Mouse (Mus musculus) right cerebral cortex, postnatal 36 days (tissue): ENCODE results near the gene Golga5.

Experiments used
- DNase-seq, 2 experiments: peaks; one replicate each; pipeline ENCODE4 v3.0.0; 2022; ENCODE audit warnings: low spot score in 2 of 2, mixed read lengths in 1 of 2

The Golga5 gene

GRCm38 (mm10) chr12:102511363-102511762 is 42.4 kb downstream of the Golga5 start:
- no peak for DNase-seq

DNA sequence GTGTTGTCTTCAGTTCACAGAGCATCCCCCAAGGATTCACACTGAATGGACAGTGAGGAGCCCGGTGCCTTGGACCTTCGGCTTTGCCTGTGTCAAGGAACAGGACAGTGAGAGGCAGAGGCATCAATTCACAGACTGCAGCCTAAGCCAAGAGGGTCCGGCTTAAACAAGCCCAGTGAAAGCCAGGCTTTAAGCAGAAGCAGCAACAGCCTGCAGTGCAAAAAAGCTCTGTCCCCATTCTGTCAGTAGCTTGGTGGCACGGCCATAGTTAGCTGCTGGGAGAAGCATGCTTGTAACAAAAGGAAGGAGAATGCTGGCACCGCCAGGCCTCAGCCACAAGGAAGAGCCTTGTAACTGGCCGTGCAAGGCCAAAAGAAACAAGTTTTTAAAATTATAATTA is 45.2 kb downstream of the Golga5 start:
- DNase-seq: no peak

- no peak for DNase-seq
These were observed 45.8 kb downstream of the Golga5 start for GRCm38 (mm10) chr12:102514751-102515150.

DNA sequence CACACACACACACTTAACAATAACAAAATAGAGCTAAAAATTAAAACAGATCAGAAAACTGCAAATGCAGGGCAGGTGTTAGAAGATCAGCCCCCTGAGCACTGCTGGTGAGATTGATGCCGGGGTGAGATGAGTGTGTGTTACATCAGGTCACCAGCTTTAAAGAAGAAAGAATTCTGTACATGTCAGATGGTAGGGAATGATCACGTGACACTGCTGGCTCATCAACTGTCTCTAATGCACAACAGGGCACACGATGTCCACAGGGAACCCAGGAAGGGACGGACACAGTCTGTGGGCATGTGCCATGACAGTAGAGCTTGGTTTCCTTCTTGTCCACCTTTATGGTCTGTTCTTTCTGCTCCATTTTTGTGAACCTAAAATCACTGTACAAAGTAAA is 47.2 kb downstream of the Golga5 start:
- DNase-seq: no peak

DNA sequence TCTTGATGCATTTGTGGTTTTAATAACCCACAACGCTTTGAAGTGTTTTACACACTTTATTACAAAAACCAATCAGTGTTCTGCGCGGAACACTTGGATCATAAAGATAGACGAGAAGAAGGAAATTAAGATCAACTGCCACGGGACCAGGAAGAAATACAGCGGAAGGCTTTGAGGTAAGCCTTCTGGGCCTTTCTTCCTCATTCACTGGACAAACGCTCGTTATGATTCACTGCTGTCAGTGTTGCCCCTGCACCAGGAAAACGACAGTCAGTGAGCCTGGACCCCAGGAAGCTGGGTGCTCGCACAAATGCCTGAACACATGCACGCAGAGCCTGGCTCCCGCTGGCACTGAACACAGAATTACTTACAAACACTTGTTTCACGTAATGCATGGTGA is 48.7 kb downstream of the Golga5 start:
- no peak for DNase-seq

DNA sequence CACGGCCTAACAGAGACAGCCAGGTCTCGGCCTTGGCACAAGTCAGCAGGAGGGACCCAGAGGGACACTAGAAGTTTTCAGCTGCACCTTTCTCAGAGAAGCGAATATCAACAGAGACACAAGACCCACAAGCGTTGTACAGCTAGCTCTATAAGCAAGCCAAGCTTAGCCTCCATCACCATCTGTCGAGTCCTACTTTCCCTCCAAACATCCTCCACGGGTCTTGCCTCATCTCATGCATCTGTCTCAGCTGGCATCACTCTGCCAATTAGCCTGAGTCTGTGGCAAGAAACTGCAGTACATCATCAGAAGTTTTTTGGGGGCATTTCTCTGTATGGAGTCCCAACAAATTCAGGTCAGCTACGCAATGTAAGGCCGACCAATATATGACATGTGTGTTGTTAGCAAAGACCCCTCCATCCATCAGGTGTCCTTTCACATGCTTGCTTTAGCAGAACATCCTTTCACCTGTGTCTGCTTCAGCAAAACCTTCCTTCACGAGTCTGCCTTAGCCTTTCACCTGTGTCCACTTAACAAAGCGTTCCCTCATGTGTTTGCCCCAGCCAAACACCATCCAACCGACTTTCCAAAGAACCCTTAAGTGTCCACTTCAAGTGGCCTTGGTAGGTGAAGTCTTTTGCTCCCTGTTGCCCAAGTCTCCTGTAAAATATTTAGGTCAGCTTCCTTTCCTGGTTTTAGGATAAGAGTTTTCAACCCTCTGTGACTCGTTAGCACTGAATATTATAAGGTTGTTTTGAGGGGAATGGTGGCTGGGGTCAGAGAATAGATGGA is 51.2 kb downstream of the Golga5 start:
- no peak for DNase-seq

- DNase-seq: no peak
These were observed 52.9 kb downstream of the Golga5 start for GRCm38 (mm10) chr12:102521777-102522319.

DNA sequence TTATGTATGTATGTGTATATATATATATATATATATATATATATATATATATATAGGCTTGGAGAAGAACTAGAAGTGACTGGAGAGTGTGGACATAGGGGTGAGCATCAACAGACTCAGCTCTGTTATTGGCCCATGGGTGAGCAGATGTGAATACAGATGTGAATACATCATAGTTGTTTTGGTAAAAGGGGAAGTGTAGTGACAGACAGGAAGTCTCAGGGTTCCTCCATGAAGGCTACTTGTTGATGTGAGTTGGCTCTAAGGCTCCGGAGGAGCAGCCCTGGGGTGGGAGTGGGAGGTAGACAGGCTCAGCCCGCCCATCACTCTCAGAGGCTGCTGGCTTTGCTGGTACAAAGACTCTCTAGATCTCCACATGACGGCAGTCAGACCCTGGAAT is 55.3 kb downstream of the Golga5 start:
- no peak for DNase-seq

DNA sequence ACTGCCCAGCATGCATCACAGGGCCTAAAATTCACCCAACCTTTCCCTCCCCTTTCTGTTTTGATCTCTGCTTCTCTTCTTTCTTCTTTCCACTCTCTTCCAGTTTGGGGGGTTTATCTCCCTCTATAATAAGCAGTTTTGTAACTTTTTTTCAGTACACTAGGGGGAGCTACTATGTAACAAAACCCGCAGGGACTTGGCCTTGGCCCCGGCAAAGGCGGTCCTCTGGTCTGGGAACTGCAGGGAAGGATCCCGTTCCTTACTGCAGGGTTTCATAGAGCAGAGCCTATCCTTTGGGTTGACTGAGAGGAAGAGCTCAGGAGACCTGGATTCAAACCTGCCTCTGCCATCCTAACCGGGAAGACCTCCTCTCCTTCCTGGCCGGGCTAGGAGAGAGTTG is 55.8 kb downstream of the Golga5 start:
- no peak for DNase-seq

- DNase-seq: no peak
These were observed 59.1 kb downstream of the Golga5 start for GRCm38 (mm10) chr12:102527989-102528388.

- no peak for DNase-seq
These were observed 66.9 kb downstream of the Golga5 start for GRCm38 (mm10) chr12:102535796-102536195.

- no peak for DNase-seq
These were observed 71.3 kb downstream of the Golga5 start for GRCm38 (mm10) chr12:102540278-102540677.

DNA sequence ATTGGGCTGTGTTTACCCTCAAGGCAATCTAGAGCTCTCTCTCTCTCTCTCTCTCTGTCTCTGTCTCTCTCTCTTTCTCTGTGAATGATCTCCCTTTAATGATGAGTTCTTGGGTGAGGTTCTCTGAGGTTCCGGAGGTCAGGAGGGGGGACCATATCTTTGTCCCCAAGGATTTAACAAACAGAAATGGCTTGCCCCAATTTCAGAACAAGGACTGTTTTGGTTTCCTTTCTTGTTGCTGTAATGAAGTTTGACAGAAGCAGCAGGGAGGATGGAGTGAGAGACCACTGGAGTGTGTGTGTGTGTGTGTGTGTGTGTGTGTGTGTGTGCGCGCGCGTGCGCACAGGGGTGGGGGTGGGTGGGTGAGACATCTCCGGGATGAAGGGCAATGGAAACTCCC is 72.2 kb downstream of the Golga5 start:
- DNase-seq: no peak

- DNase-seq: no peak
These were observed 76.2 kb downstream of the Golga5 start for GRCm38 (mm10) chr12:102545122-102545521.
